15 mouse cellular contexts compared by ENCODE assay signal in genomic region chr10:39210031-39210430, GRCm38 (mm10). TPM values are rescaled to one million over a fixed set of nuclear protein-coding genes. Genes with fewer than 3 reads are reported as not detected.
DNase-seq lines count a peak whose midpoint lies in the region; ATAC-seq and TF ChIP-seq lines count a peak whose summit lies in the region.
"Had no signal": no experiment of that assay in that cellular context is flagged by ENCODE, and none has a peak within 500 bp of the region (broad histone marks: within the 10 kb centered on the region; RNA-seq: fewer than 3 reads in every experiment).

No protein-coding gene starts in this region.

- H3K9ac ChIP-seq in hindbrain, embryonic 14.5 days, result no peak overlapping the region
- H3K9ac ChIP-seq in midbrain, embryonic 12.5 days (replicated peaks), result no peak overlapping the region
- H3K9ac ChIP-seq: intestine, embryonic 15.5 days had no signal

- no peak overlapping the region for H3K4me3 ChIP-seq in layer of hippocampus, adult 2 months
- H3K4me3 ChIP-seq in hindbrain, embryonic 14.5 days (replicated peaks; ENCODE audit: low read length), result no peak overlapping the region
- no peak overlapping the region for H3K4me3 ChIP-seq in midbrain, embryonic 12.5 days
- H3K4me3 ChIP-seq: intestine, embryonic 15.5 days had no signal

- peak overlapping the region; percentile 82 for H3K27ac ChIP-seq in layer of hippocampus, adult 2 months
- H3K27ac ChIP-seq in hindbrain, embryonic 14.5 days, result peak overlapping the region; percentile 80
- peak overlapping the region; percentile 88 for H3K27ac ChIP-seq in midbrain, embryonic 12.5 days (replicated peaks)
- H3K27ac ChIP-seq: intestine, embryonic 15.5 days had no signal

- H3K4me1 ChIP-seq in hindbrain, embryonic 14.5 days (replicated peaks; ENCODE audit: control insufficient read depth, insufficient read depth, low read length), result peaks cover 16% of the 10 kb centered on the region
- H3K4me1 ChIP-seq in midbrain, embryonic 12.5 days, result peaks cover 14% of the 10 kb centered on the region
- H3K4me1 ChIP-seq: intestine, embryonic 15.5 days had no signal

- no peaks in the 10 kb centered on the region for H3K36me3 ChIP-seq in hindbrain, embryonic 14.5 days (replicated peaks; ENCODE audit: control insufficient read depth, insufficient read depth)
- no peaks in the 10 kb centered on the region for H3K36me3 ChIP-seq in midbrain, embryonic 12.5 days
- H3K36me3 ChIP-seq: intestine, embryonic 15.5 days had no signal

- no peak for TF ChIP-seq CTCF in layer of hippocampus, adult 2 months (conservative IDR thresholded peaks at IDR 0.05)

- DNase-seq in layer of hippocampus, adult 2 months (ENCODE audit: low spot score in 2 of 2), result no peak
- DNase-seq in layer of hippocampus, adult 18-20 months (ENCODE audit: low spot score in 2 of 2), result no peak
- no peak for DNase-seq in hindbrain, embryonic 14.5 days (ENCODE audit: low spot score)
- DNase-seq in kidney, adult 18-20 months, result no peak
- DNase-seq in T-cell, adult 2 months (ENCODE audit: low spot score), result no peak
- no peak for DNase-seq in heart, adult 8-10 months (ENCODE audit: low spot score)
- DNase-seq in embryo, embryonic 9.5 days (ENCODE audit: extremely low spot score), result no peak
- DNase-seq: kidney, postnatal 10 days; right cerebral cortex, postnatal 25 days had no signal

- 0 out of 2 replicates have a peak, but pooled peaks have one; percentile 35 for ATAC-seq in hindbrain, embryonic 14.5 days (ENCODE audit: low FRiP score)
- peak; percentile 63 for ATAC-seq in midbrain, embryonic 12.5 days (ENCODE audit: low FRiP score, low read depth)
- ATAC-seq: intestine, embryonic 15.5 days had no signal

- no peaks in the 10 kb centered on the region for H3K27me3 ChIP-seq in hindbrain, embryonic 14.5 days (ENCODE audit: control insufficient read depth, insufficient read depth, low read length)
- H3K27me3 ChIP-seq in midbrain, embryonic 12.5 days, result no peaks in the 10 kb centered on the region
- H3K27me3 ChIP-seq: intestine, embryonic 15.5 days had no signal

- H3K9me3 ChIP-seq in hindbrain, embryonic 14.5 days (ENCODE audit: control insufficient read depth, low read length), result peaks cover 9% of the 10 kb centered on the region
- peaks cover 1% of the 10 kb centered on the region; the same call in 1 of the 2 replicates for H3K9me3 ChIP-seq in midbrain, embryonic 12.5 days
- H3K9me3 ChIP-seq: intestine, embryonic 15.5 days had no signal

- H3K4me2 ChIP-seq in hindbrain, embryonic 14.5 days (replicated peaks), result no peak overlapping the region
- H3K4me2 ChIP-seq in midbrain, embryonic 12.5 days (replicated peaks), result no peak overlapping the region
- H3K4me2 ChIP-seq: intestine, embryonic 15.5 days had no signal

RNA-seq across cellular contexts. Expression of gene Ccn6, which starts 46.4 kb away (rescaled TPM):
- under 1 TPM; 0.32 to 0.44 TPM for total RNA-seq in layer of hippocampus, adult 2 months (2021)
- under 1 TPM in 1 of 2 experiments, not detected in 1; 0.53 TPM for total RNA-seq in layer of hippocampus, adult 18-20 months (2021)
- polyA plus RNA-seq in hindbrain, embryonic 14.5 days (2014; fragmentation: Nextera tagmentation; extraction: Ambion mirVana), result 0.33 and 0.41 TPM in 2 replicates
- polyA plus RNA-seq in midbrain, embryonic 12.5 days (2016; fragmentation: Nextera tagmentation; extraction: Ambion mirVana), result 0.24 and 0.28 TPM in 2 replicates
- not detected for total RNA-seq in heart, adult 8-10 months (2022)
- total RNA-seq: adrenal gland, adult 2 months; granulocyte monocyte progenitor cell, adult 5-6 weeks had no signal
- polyA plus RNA-seq: heart, postnatal 0 days; liver, embryonic 16.5 days had no signal
